Comparison of ENCODE assay signal across 11 mouse cellular contexts in genomic region chr15:7137607-7138006, GRCm38 (mm10). TPM values are rescaled to one million over a fixed set of nuclear protein-coding genes. Genes with fewer than 3 reads are reported as not detected.
DNase-seq lines count a peak whose midpoint lies in the region; ATAC-seq and TF ChIP-seq lines count a peak whose summit lies in the region.
"Had no signal": no experiment of that assay in that cellular context is flagged by ENCODE, and none has a peak within 500 bp of the region (broad histone marks: within the 10 kb centered on the region; RNA-seq: fewer than 3 reads in every experiment).

No protein-coding gene starts in this region.

- 51% methylated on average over 12 of the region's 12 CpGs for WGBS in heart, embryonic 15.5 days
- WGBS in heart, embryonic 10.5 days = 75% methylated on average over 12 of the region's 12 CpGs
- 44% methylated on average over 12 of the region's 12 CpGs for WGBS in intestine, embryonic 15.5 days
- WGBS in lung, postnatal 0 days = 52% methylated on average over 12 of the region's 12 CpGs

- no peak for TF ChIP-seq CTCF in lung, postnatal 0 days (IDR thresholded peaks at IDR 0.05)

- H3K4me1 ChIP-seq in heart, embryonic 15.5 days (replicated peaks) = peaks cover 43% of the 10 kb centered on the region
- peaks cover 27% of the 10 kb centered on the region for H3K4me1 ChIP-seq in heart, embryonic 10.5 days
- peaks cover 9% of the 10 kb centered on the region; the same call in 1 of the 2 replicates for H3K4me1 ChIP-seq in intestine, embryonic 15.5 days (replicated peaks)
- H3K4me1 ChIP-seq in lung, postnatal 0 days (ENCODE audit: insufficient read depth, low read depth, low read length) = peaks cover 12% of the 10 kb centered on the region; the same call in 1 of the 2 replicates

- no peak for ATAC-seq in heart, embryonic 15.5 days (replicated peaks; ENCODE audit: insufficient number of reproducible peaks, insufficient read depth, low FRiP score, low read depth)
- ATAC-seq in intestine, embryonic 15.5 days = peak; percentile 68
- ATAC-seq in lung, postnatal 0 days = peak; percentile 47

- 0 out of 2 replicates have a peak, but pooled peaks have one; percentile 9 for TF ChIP-seq EP300 in lung, postnatal 0 days (IDR thresholded peaks at IDR 0.05)

- H3K9ac ChIP-seq in heart, embryonic 15.5 days = no peak overlapping the region
- no peak overlapping the region for H3K9ac ChIP-seq in intestine, embryonic 15.5 days
- H3K9ac ChIP-seq in lung, postnatal 0 days (replicated peaks; ENCODE audit: low read depth) = no peak overlapping the region

- no peaks in the 10 kb centered on the region for H3K36me3 ChIP-seq in heart, embryonic 15.5 days
- peaks cover 3% of the 10 kb centered on the region; the same call in 1 of the 2 replicates for H3K36me3 ChIP-seq in heart, embryonic 10.5 days
- H3K36me3 ChIP-seq in intestine, embryonic 15.5 days = no peaks in the 10 kb centered on the region
- no peaks in the 10 kb centered on the region for H3K36me3 ChIP-seq in lung, postnatal 0 days (ENCODE audit: insufficient read depth, low read length)
- H3K36me3 ChIP-seq: hindbrain, embryonic 10.5 days had no signal

- DNase-seq in heart, embryonic 10.5 days (ENCODE audit: low spot score) = no peak
- DNase-seq in kidney, postnatal 25 days = peak; percentile 71 to 88
- DNase-seq in lung, postnatal 0 days (ENCODE audit: low spot score) = peak; percentile 71
- DNase-seq in layer of hippocampus, postnatal 36 days = no peak
- DNase-seq in cerebellum, adult 18-20 months = no peak
- DNase-seq in left cerebral cortex, adult 11 months (ENCODE audit: low spot score) = no peak
- DNase-seq: gastrocnemius, postnatal 25 days; layer of hippocampus, adult 9-11 months had no signal

- H3K4me2 ChIP-seq in heart, embryonic 15.5 days = no peak overlapping the region
- H3K4me2 ChIP-seq in intestine, embryonic 15.5 days (replicated peaks) = 0 out of 2 replicates have a peak overlapping the region, but pooled peaks have one; percentile 23
- H3K4me2 ChIP-seq in lung, postnatal 0 days (replicated peaks; ENCODE audit: low read depth, low read length) = no peak overlapping the region

- no peaks in the 10 kb centered on the region for H3K9me3 ChIP-seq in heart, embryonic 15.5 days (replicated peaks)
- no peaks in the 10 kb centered on the region for H3K9me3 ChIP-seq in heart, embryonic 10.5 days
- H3K9me3 ChIP-seq in intestine, embryonic 15.5 days = no peaks in the 10 kb centered on the region
- no peaks in the 10 kb centered on the region for H3K9me3 ChIP-seq in lung, postnatal 0 days (ENCODE audit: low read length)
- H3K9me3 ChIP-seq: hindbrain, embryonic 10.5 days had no signal

- H3K27ac ChIP-seq in heart, embryonic 15.5 days = 0 out of 2 replicates have a peak overlapping the region, but pooled peaks have one; percentile 8
- no peak overlapping the region for H3K27ac ChIP-seq in heart, embryonic 10.5 days
- H3K27ac ChIP-seq in intestine, embryonic 15.5 days = no peak overlapping the region
- H3K27ac ChIP-seq in lung, postnatal 0 days (ENCODE audit: low read length) = no peak overlapping the region
- H3K27ac ChIP-seq: hindbrain, embryonic 10.5 days had no signal

- H3K4me3 ChIP-seq in heart, embryonic 15.5 days = no peak overlapping the region
- no peak overlapping the region for H3K4me3 ChIP-seq in heart, embryonic 10.5 days
- H3K4me3 ChIP-seq in intestine, embryonic 15.5 days (replicated peaks) = no peak overlapping the region
- H3K4me3 ChIP-seq in lung, postnatal 0 days (ENCODE audit: low read depth, low read length) = no peak overlapping the region
- H3K4me3 ChIP-seq: hindbrain, embryonic 10.5 days had no signal

- H3K27me3 ChIP-seq in heart, embryonic 15.5 days = no peaks in the 10 kb centered on the region
- 0 out of 2 replicates have a peak, but pooled peaks cover 3% of the 10 kb centered on the region for H3K27me3 ChIP-seq in heart, embryonic 10.5 days (ENCODE audit: insufficient read depth, poor library complexity, severe bottlenecking)
- no peaks in the 10 kb centered on the region for H3K27me3 ChIP-seq in intestine, embryonic 15.5 days (replicated peaks)
- H3K27me3 ChIP-seq in lung, postnatal 0 days (replicated peaks; ENCODE audit: insufficient read depth, low read length) = no peaks in the 10 kb centered on the region

RNA-seq across cellular contexts. Expression of gene Lifr, which starts 47.2 kb away (rescaled TPM):
- polyA plus RNA-seq in heart, embryonic 15.5 days (2015; fragmentation: Nextera tagmentation; extraction: Ambion mirVana) = 17.4 and 20.3 TPM in 2 replicates
- 14.6 and 20.5 TPM in 2 replicates for polyA plus RNA-seq in heart, embryonic 10.5 days (2016; fragmentation: Nextera tagmentation; extraction: Ambion mirVana)
- polyA plus RNA-seq in intestine, embryonic 15.5 days (2015; fragmentation: Nextera tagmentation; extraction: Ambion mirVana) = 16.4 and 17.4 TPM in 2 replicates
- 29.7 and 35.5 TPM in 2 replicates for polyA plus RNA-seq in lung, postnatal 0 days (2015; fragmentation: Nextera tagmentation; extraction: Ambion mirVana)
- 10 to 100 TPM; 56.6 to 60.9 TPM for total RNA-seq in layer of hippocampus, postnatal 36 days (2021)

Comparison
In these comparisons a context has a peak if more than half of its experiments do, and no peak if none do; other contexts are left out.
1. DNase-seq: peak in kidney, postnatal 25 days (2 of 2) and lung, postnatal 0 days (single experiment); none in heart, embryonic 10.5 days (single experiment), layer of hippocampus, postnatal 36 days (0 of 2), cerebellum, adult 18-20 months (0 of 2) and left cerebral cortex, adult 11 months (single experiment).